Mouse (Mus musculus) heart, postnatal 36 days (tissue): Measurements from ENCODE around the gene Olfr1043. TPM values are rescaled to one million over a fixed set of nuclear protein-coding genes. Genes with fewer than 3 reads are reported as not detected.
"Not testable (repeated sequence)": the region's sequence is repeated elsewhere in the genome, so short reads cannot be mapped to it uniquely, and the experiment has no call there.

Experiments used
- DNase-seq, 2 experiments: peaks; one replicate each; pipeline ENCODE4 v3.0.0; 2021 to 2022
- intact Hi-C: fragments of 180-260 bp; cut with DNase I; formaldehyde crosslinking; loops from one replicate; pipeline ENCODE4 v1.15.1; 2025
- total RNA-seq, 2 experiments: library from RNA; stranded (reverse); gene quantifications; 2 replicates each; pipeline ENCODE4 v1.2.3; 2021

The Olfr1043 gene
- not detected for total RNA-seq

- intact Hi-C loops = no loop called here
- no peak for DNase-seq
These were observed at the start of gene Olfr1043 for GRCm38 (mm10) chr2:86167422-86167821. Olfr1043 (minus strand) TSS chr2:86167522.

- DNase-seq = no peak
- intact Hi-C loops = no loop called here
These were observed 35.6 kb upstream of the Olfr1043 start, which contains the start of gene Olfr1045 for GRCm38 (mm10) chr2:86202909-86203308. Olfr1045 (minus strand) TSS chr2:86203009.

- no peak for DNase-seq
- intact Hi-C loops = no loop called here
These were observed 28.5 kb upstream of the Olfr1043 start for GRCm38 (mm10) chr2:86195863-86196262.

- intact Hi-C loops = no loop called here
- DNase-seq = no peak
These were observed 18.3 kb upstream of the Olfr1043 start, which contains the start of gene Olfr52 for GRCm38 (mm10) chr2:86185583-86185982. Olfr52 (minus strand) TSS chr2:86185683.

- intact Hi-C loops = no loop called here
- no peak for DNase-seq
These were observed 12.6 kb upstream of the Olfr1043 start for GRCm38 (mm10) chr2:86179950-86180349.

- DNase-seq = no peak
- intact Hi-C loops = no loop called here
These were observed 10.4 kb upstream of the Olfr1043 start, which contains the start of gene Olfr1044 for GRCm38 (mm10) chr2:86177720-86178119. Olfr1044 (minus strand) TSS chr2:86177820.

GRCm38 (mm10) chr2:86175422-86175821 lies 8.1 kb upstream of the Olfr1043 start:
- intact Hi-C loops, DNase-seq: not testable (repeated sequence)

GRCm38 (mm10) chr2:86161738-86162137 lies 5.6 kb downstream of the Olfr1043 start, which contains the start of gene Olfr1042:
Olfr1042 (minus strand) TSS chr2:86161838.
- intact Hi-C loops = no loop called here
- DNase-seq = no peak

- no peak for DNase-seq
These were observed 20.7 kb downstream of the Olfr1043 start, which contains the start of gene Olfr1040 for GRCm38 (mm10) chr2:86146632-86147031. Olfr1040 (minus strand) TSS chr2:86146732.

GRCm38 (mm10) chr2:86135828-86136227 lies 31.5 kb downstream of the Olfr1043 start, which contains the start of gene Olfr1039:
Olfr1039 (minus strand) TSS chr2:86135928.
- no peak for DNase-seq
- intact Hi-C loops = no loop called here

More at GRCm38 (mm10) chr2:86146632-86147031, 20.7 kb downstream of the Olfr1043 start, which contains the start of gene Olfr1040:
- intact Hi-C loops = no loop called here

Other genes with a start within 250 kb of the Olfr1043 start
- not detected for gene Olfr1026, start 246.0 kb downstream of the Olfr1043 start, total RNA-seq
- gene Olfr1028, start 217.1 kb downstream of the Olfr1043 start, total RNA-seq = not detected
- not detected for gene Olfr1029, start 193.6 kb downstream of the Olfr1043 start, total RNA-seq
- gene Olfr1030, start 188.2 kb downstream of the Olfr1043 start, total RNA-seq = not detected
- not detected for gene Olfr1031, start 177.2 kb downstream of the Olfr1043 start, total RNA-seq
- not detected for gene Olfr1032, start 162.0 kb downstream of the Olfr1043 start, total RNA-seq
- gene Olfr1033, start 146.9 kb downstream of the Olfr1043 start, total RNA-seq = 1 to 10 TPM; 1.6 to 7.4 TPM
- gene Olfr1034, start 121.7 kb downstream of the Olfr1043 start, total RNA-seq = under 1 TPM; 0.08 to 0.11 TPM
- not detected for gene Olfr1036, start 93.5 kb downstream of the Olfr1043 start, total RNA-seq
- gene Olfr1037, start 80.1 kb downstream of the Olfr1043 start, total RNA-seq = not detected
- gene Olfr1039, start 31.6 kb downstream of the Olfr1043 start, total RNA-seq = not detected
- not detected for gene Olfr1040, start 20.8 kb downstream of the Olfr1043 start, total RNA-seq
- gene Olfr1042, start 5.7 kb downstream of the Olfr1043 start, total RNA-seq = not detected
- gene Olfr1044, start 10.3 kb upstream of the Olfr1043 start, total RNA-seq = not detected
- gene Olfr52, start 18.2 kb upstream of the Olfr1043 start, total RNA-seq = not detected
- not detected for gene Olfr1045, start 35.5 kb upstream of the Olfr1043 start, total RNA-seq
- gene Olfr1046, start 51.8 kb upstream of the Olfr1043 start, total RNA-seq = not detected
- not detected for gene Olfr1047, start 63.9 kb upstream of the Olfr1043 start, total RNA-seq
- gene Olfr1048, start 72.8 kb upstream of the Olfr1043 start, total RNA-seq = not detected
- not detected for gene Olfr1049, start 90.8 kb upstream of the Olfr1043 start, total RNA-seq
- not detected for gene Olfr1051, start 111.6 kb upstream of the Olfr1043 start, total RNA-seq
- gene Olfr1052, start 124.9 kb upstream of the Olfr1043 start, total RNA-seq = not detected
- not detected for gene Olfr1053, start 147.8 kb upstream of the Olfr1043 start, total RNA-seq
- not detected for gene Olfr1054, start 167.9 kb upstream of the Olfr1043 start, total RNA-seq
- gene Olfr1055, start 182.8 kb upstream of the Olfr1043 start, total RNA-seq = not detected
- gene Olfr1056, start 194.9 kb upstream of the Olfr1043 start, total RNA-seq = not detected
- gene Olfr1057, start 210.9 kb upstream of the Olfr1043 start, total RNA-seq = not detected
- not detected for gene Olfr1058, start 221.0 kb upstream of the Olfr1043 start, total RNA-seq
- not detected for gene Olfr1061, start 246.5 kb upstream of the Olfr1043 start, total RNA-seq